Mouse (Mus musculus): ENCODE measurements around the gene Acot7. TPM values are rescaled to one million over a fixed set of nuclear protein-coding genes. Genes with fewer than 3 reads are reported as not detected.

Gene Acot7
- polyA plus RNA-seq (2012; rRNA removed), result 118 and 125 TPM in 2 replicates

- TF ChIP-seq CTCF (IDR thresholded peaks at IDR 0.05; ENCODE audit: insufficient read depth, low read length), result no peak
- TF ChIP-seq POLR2A (IDR thresholded peaks at IDR 0.05; ENCODE audit: borderline replicate concordance, extremely low read depth, low read depth, low read length), result 0 out of 2 replicates have a peak, but pooled peaks have one; percentile 41
- Histone ChIP-seq H3K4me3 (replicated peaks; ENCODE audit: extremely low read depth, low read depth, low read length) (peak within 1 kb of the TSS; percentile 73), H3K4me1 (ENCODE audit: control insufficient read depth, insufficient read depth, low read length) (no peaks in the 10 kb centered on the region; the same call in 1 of the 2 replicates)
- WGBS, result under 1% methylated on average over 103 of the region's 108 CpGs
- DNase-seq, result peak; percentile 87
Observed at GRCm38 (mm10) chr4:152177537-152178343, at the start of gene Acot7. Gene Acot7 (plus strand): TSS chr4:152178134.

DNA sequence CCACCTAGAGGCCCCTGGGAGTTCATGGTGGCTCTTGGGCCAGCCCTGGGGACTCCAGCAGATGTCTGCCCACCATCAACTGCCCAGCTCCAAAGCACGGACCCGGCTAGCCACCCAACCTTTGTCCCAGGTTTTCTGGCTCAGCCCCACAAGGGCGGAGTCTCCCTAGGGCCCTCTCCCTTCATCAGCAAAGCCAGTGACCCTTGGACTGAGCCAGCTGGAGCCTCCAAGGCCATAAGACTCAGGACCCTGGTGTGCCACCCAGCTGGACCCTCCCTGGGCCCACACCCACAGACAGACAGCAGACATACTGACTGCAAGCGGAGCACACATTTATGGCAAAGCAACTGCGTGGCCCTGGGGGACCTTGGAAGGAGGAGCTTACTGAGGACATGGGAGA, 49.1 kb upstream of the Acot7 start:
- H3K4me3 ChIP-seq (replicated peaks; ENCODE audit: extremely low read depth, low read depth, low read length), result no peak overlapping the region
- peaks cover 9% of the 10 kb centered on the region for H3K4me1 ChIP-seq (ENCODE audit: control insufficient read depth, insufficient read depth, low read length)
- 84% methylated on average over 5 of the region's 5 CpGs for WGBS
- DNase-seq, result no peak
- TF ChIP-seq POLR2A (IDR thresholded peaks at IDR 0.05; ENCODE audit: borderline replicate concordance, extremely low read depth, low read depth, low read length), result no peak
- TF ChIP-seq CTCF (IDR thresholded peaks at IDR 0.05; ENCODE audit: insufficient read depth, low read length), result no peak

DNA sequence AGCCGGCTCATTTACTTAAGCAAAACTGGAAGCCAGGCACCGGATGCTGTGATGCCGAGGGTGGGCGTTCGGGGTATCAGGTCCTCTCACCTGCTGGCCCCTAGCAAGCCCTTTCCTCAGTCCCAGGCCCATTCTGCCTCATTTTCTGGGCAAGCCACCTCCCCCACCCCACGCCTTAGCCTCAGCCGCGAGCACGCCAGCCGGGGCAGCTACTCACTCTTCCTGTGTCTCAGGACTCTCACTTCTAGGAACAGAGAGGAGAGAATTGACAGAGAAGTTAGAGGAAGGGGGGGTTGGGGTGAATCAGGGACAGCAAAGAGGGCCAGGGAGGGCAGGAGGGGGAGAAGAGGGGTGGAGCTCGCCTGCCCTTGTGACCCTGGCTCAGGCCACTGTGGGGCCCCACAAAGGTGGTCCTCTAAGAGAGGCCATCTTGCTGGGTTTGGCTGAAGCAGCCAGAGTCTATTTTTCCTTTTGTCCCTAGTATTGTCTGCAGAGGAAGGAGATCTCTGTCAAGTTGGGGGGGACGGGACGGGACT, 48.5 kb upstream of the Acot7 start:
- 53% methylated on average over 13 of the region's 13 CpGs for WGBS
- DNase-seq, result no peak
- Histone ChIP-seq H3K4me3 (replicated peaks; ENCODE audit: extremely low read depth, low read depth, low read length) (no peak overlapping the region), H3K4me1 (ENCODE audit: control insufficient read depth, insufficient read depth, low read length) (peaks cover 9% of the 10 kb centered on the region)
- TF ChIP-seq POLR2A (IDR thresholded peaks at IDR 0.05; ENCODE audit: borderline replicate concordance, extremely low read depth, low read depth, low read length) (no peak), CTCF (IDR thresholded peaks at IDR 0.05; ENCODE audit: insufficient read depth, low read length) (no peak)

DNA sequence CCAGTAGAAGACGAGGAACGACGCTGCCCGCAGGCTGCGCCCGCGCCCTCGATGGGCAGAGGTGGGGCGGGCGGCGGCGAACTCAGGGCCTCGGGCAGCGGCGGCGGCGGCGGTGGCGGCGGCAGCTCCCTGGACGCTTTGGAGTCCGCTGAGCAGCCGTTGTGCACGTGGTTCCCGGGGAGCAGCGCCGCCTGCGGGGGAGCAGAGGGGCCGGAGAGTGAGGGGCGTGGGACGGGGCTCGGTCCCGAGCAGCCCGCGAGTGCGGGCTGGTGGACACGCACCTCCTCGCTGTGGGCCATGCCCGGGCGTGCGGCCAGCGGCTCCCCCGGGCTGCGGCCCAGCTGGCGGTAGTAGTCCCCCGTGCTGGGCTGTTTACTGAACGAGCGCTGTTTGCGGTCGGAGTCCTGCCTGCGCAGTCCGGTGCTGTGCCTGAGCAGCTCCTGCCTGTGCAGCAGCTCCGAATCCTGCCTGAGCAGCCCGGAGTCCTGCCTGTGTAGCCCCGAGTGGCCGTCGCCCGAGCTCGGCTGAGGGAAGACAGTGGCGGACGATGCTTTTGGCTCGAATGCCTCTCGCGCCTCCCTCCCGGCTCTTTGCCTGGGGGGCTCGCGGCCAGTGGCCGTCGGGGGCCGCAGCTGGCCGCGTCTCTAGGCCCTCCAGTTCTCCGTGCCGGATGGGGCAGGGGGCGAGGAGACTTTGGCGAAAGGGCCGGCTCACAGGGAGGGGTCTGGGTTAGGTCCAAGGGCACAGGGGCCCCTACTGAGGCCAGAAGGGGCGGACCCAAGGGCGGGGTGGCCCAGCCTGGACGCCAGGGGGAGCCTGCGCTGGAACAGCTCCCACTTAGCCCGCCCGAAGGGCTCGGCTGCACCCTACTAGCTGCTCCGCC, 46.9 kb upstream of the Acot7 start:
- DNase-seq, result peak; percentile 55
- 0 out of 2 replicates have a peak, but pooled peaks have one; percentile 7 for TF ChIP-seq CTCF (IDR thresholded peaks at IDR 0.05; ENCODE audit: insufficient read depth, low read length)
- TF ChIP-seq POLR2A (IDR thresholded peaks at IDR 0.05; ENCODE audit: borderline replicate concordance, extremely low read depth, low read depth, low read length), result no peak
- Histone ChIP-seq H3K4me1 (ENCODE audit: control insufficient read depth, insufficient read depth, low read length) (peaks cover 6% of the 10 kb centered on the region; the same call in 1 of the 2 replicates), H3K4me3 (replicated peaks; ENCODE audit: extremely low read depth, low read depth, low read length) (peak overlapping the region; percentile 0)
- under 1% methylated on average over 80 of the region's 85 CpGs for WGBS

DNA sequence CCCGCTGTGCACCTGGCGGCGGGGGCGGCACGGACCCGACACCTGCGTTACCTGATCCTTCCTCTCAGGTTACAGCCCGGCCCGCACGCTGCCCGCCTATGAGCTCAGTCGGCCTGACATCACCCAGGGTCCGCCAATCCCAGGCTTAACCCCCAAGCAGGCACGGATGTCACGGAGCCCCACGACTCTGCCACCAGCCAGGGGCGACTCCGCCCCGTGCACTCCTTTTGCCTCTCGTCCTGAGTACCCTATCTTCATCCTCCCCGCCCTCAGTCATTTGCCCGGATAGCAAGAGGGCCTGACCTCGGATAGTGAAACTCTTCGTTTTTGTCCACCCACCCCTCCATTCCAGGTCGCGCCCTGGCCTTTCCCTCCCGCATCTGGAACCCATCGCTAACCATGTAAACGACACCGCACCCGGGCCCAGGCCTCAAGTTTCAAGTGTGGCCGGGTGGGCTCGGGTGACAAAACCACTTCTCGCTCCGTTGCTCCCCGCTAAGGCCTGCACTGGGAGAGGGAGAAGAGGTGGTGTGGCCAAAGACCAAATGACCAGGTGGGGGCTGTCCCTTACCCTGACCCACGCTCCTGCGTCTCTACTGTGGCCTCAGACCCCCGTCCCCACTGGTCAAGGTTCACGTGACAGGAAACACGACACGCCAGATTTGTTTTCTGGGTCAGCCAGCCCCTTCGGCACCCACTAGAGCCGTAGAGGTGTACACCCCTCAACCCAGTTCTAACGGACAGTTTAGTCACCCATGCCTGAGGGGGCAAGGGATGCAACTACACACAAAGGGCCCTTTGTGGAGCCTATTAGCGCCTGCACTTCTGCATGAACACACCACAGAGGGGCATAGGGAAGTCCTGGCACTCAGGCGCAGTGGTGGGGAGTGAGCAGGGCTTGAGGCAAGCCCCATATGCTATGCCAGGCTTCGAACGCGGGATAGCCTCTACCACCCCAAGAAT, 45.8 kb upstream of the Acot7 start:
- 14% methylated on average over 50 of the region's 50 CpGs for WGBS
- TF ChIP-seq POLR2A (IDR thresholded peaks at IDR 0.05; ENCODE audit: borderline replicate concordance, extremely low read depth, low read depth, low read length) (no peak), CTCF (IDR thresholded peaks at IDR 0.05; ENCODE audit: insufficient read depth, low read length) (no peak)
- no peak for DNase-seq
- 0 out of 2 replicates have a peak, but pooled peaks cover 3% of the 10 kb centered on the region for H3K4me1 ChIP-seq (ENCODE audit: control insufficient read depth, insufficient read depth, low read length)
- H3K4me3 ChIP-seq (replicated peaks; ENCODE audit: extremely low read depth, low read depth, low read length), result no peak overlapping the region

DNA sequence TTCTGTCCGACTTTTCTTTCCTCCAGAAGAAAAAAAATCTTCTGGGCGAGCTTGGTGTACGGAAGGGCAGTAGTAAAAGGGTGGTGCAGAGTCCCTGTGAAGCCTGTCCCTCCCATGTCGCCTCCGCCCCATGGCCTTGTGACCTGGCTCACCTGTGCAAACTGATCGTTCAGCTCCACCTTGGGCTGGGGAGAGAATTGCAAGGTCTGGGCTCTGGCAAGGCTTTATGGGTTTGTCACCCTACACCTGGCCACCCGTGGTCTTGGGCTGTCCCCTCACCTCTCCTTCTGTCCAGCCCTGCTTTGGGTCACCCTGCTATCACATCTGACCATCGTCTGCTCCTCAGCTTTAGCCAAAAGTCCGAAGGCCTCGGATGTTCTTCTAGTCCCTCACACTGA, 45.2 kb upstream of the Acot7 start:
- no peak for TF ChIP-seq POLR2A (IDR thresholded peaks at IDR 0.05; ENCODE audit: borderline replicate concordance, extremely low read depth, low read depth, low read length)
- TF ChIP-seq CTCF (IDR thresholded peaks at IDR 0.05; ENCODE audit: insufficient read depth, low read length), result no peak
- Histone ChIP-seq H3K4me1 (ENCODE audit: control insufficient read depth, insufficient read depth, low read length) (0 out of 2 replicates have a peak, but pooled peaks cover 3% of the 10 kb centered on the region), H3K4me3 (replicated peaks; ENCODE audit: extremely low read depth, low read depth, low read length) (no peak overlapping the region)
- WGBS, result 60% methylated on average over 10 of the region's 10 CpGs
- no peak for DNase-seq

- Histone ChIP-seq H3K4me3 (replicated peaks; ENCODE audit: extremely low read depth, low read depth, low read length) (no peak overlapping the region), H3K4me1 (ENCODE audit: control insufficient read depth, insufficient read depth, low read length) (peaks cover 3% of the 10 kb centered on the region; the same call in 1 of the 2 replicates)
- WGBS, result 67% methylated on average over 5 of the region's 5 CpGs
- no peak for DNase-seq
- TF ChIP-seq POLR2A (IDR thresholded peaks at IDR 0.05; ENCODE audit: borderline replicate concordance, extremely low read depth, low read depth, low read length), result no peak
- no peak for TF ChIP-seq CTCF (IDR thresholded peaks at IDR 0.05; ENCODE audit: insufficient read depth, low read length)
Observed at GRCm38 (mm10) chr4:152133213-152133612, 44.7 kb upstream of the Acot7 start.

DNA sequence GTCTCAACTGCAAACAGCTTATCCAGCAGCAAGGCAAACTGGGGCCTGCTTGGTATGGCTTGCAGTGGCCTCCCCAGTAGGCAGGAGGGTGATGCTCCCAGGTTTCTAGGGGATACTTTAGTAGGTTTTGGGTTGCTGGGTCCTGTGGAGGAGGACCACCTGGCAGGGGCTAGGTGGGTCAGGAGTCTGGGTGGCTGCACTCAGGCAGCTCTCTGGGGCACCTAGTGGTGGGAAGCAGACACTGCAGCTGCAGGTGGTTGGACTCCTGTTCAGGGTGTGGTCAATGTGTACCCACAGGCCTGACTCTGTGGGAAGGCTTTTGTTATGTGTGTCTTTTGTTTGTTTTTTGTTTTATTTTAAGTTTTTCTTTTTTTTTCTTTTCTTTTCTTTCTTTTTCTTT, 43.4 kb upstream of the Acot7 start:
- no peak for DNase-seq
- TF ChIP-seq CTCF (IDR thresholded peaks at IDR 0.05; ENCODE audit: insufficient read depth, low read length) (peak; percentile 81), POLR2A (IDR thresholded peaks at IDR 0.05; ENCODE audit: borderline replicate concordance, extremely low read depth, low read depth, low read length) (no peak)
- peaks cover 10% of the 10 kb centered on the region; the same call in 1 of the 2 replicates for H3K4me1 ChIP-seq (ENCODE audit: control insufficient read depth, insufficient read depth, low read length)
- no peak overlapping the region for H3K4me3 ChIP-seq (replicated peaks; ENCODE audit: extremely low read depth, low read depth, low read length)

All from lung, adult 2 months (tissue).